Mouse (Mus musculus) neural tube, embryonic 13.5 days (tissue): ENCODE measurements around the gene Ppp2r5b. TPM values are rescaled to one million over a fixed set of nuclear protein-coding genes. Genes with fewer than 3 reads are reported as not detected.

ENCODE experiments used
- ATAC-seq: fragments of 200-750 bp; cut with Nextera tagmentation; 2 replicates; pipeline ENCODE4 v1.8.0; 2017; ENCODE audit warnings: low read depth, mild to moderate bottlenecking, moderate TSS enrichment, moderate library complexity
- H3K27ac ChIP-seq: fragments of 300-500 bp; sonication (generic); replicated peaks from 2 replicates; pipeline ENCODE4 v1.5.1; 2015; ENCODE audit warnings: moderate library complexity, mild to moderate bottlenecking, inconsistent platforms
- H3K27me3 ChIP-seq: fragments of 300-500 bp; sonication (generic); 2 replicates; pipeline ENCODE4 v1.6.1; 2015; ENCODE audit warnings: mild to moderate bottlenecking, inconsistent platforms
- H3K36me3 ChIP-seq: fragments of 300-500 bp; sonication (generic); 2 replicates; pipeline ENCODE4 v1.6.1; 2015; ENCODE audit warnings: mild to moderate bottlenecking, inconsistent platforms
- H3K4me1 ChIP-seq: fragments of 300-500 bp; sonication (generic); replicated peaks from 2 replicates; pipeline ENCODE4 v1.6.1; 2015; ENCODE audit warnings: inconsistent platforms
- H3K4me2 ChIP-seq: fragments of 300-500 bp; sonication (generic); 2 replicates; pipeline ENCODE4 v1.6.1; 2015; ENCODE audit warnings: inconsistent platforms, mild to moderate bottlenecking, moderate library complexity
- H3K4me3 ChIP-seq: fragments of 300-500 bp; sonication (generic); 2 replicates; pipeline ENCODE4 v1.5.1; 2015; ENCODE audit warnings: mild to moderate bottlenecking, inconsistent platforms
- H3K9ac ChIP-seq: fragments of 300-500 bp; sonication (generic); 2 replicates; pipeline ENCODE4 v1.6.1; 2015; ENCODE audit warnings: moderate library complexity, mild to moderate bottlenecking, inconsistent platforms
- H3K9me3 ChIP-seq: fragments of 300-500 bp; sonication (generic); 2 replicates; pipeline ENCODE4 v1.6.1; 2016; ENCODE audit warnings: inconsistent platforms
- WGBS: fragments of 180-500 bp; shearing (Covaris S2); methylation state at CpG from one replicate; pipeline ENCODE4 v1.1.7; 2015; 5-methylcytosine and 5-hydroxymethylcytosine counted together
- polyA plus RNA-seq: library from polyadenylated mRNA; unstranded; fragments of >200 nt; fragmentation: Nextera tagmentation; extraction: Ambion mirVana; gene quantifications from 2 replicates; pipeline ENCODE4 v1.2.1, GENCODE M21; 2015

Ppp2r5b gene
- 103 and 111 TPM in 2 replicates for polyA plus RNA-seq

DNA sequence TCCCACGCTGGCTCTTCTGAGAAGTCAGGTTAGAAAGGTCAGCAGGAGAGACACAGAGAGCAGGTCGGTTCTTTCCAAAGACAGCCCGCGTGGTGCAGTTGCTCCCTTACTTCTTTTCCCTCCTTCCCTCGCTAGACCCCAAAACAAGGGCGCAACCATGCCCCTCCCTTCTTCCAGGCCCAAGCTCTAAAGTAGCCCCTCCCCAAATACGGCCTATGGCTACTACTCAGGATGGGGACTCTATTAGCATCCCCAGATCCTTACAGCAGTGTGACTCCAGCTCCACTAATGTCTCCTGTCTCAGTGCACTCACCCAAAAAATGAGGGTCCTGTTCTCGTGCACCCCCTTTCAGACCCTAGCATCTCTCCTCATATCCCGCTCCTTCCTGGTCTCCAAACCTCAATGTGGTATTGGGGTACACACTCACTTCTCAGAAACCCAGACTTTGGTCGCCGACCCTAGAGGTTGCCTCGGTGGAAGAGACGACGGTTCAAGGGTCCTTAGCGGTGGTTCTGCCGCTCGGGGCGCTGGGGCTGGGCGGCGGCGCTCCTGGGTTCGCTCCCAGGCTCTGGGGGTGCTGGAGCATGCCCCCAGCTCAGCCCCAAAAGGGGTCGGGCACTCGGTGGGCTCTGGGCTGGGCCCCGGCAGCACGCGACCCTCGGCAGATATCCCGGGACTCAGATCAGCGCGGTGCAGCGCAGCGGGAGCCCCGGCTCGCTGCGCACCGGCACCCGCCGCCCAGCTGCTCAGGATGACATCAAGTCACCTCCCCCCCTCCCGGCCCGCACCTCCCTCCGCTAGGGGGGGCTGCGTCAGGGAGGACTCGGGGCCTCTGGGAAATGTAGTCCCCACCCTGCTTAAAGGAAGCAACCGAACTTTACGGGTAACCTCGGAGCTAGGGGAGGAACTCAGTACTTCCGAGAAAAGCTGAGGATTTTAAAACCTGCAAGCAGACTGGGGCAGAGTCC lies at the start of gene Ppp2r5b:
Ppp2r5b (minus strand) TSS at position 789 of the 969 bp plus-strand sequence.
- ATAC-seq: peak; percentile 96
- Histone ChIP-seq H3K27ac (peak within 1 kb of the TSS; percentile 91), H3K4me3 (peak within 1 kb of the TSS; percentile 86), H3K36me3 (peaks cover 34% of the 10 kb centered on the region), H3K9ac (peak within 1 kb of the TSS; percentile 95), H3K27me3 (no peaks in the 10 kb centered on the region), H3K4me2 (peak within 1 kb of the TSS; percentile 81), H3K4me1 (peaks cover 23% of the 10 kb centered on the region), H3K9me3 (no peaks in the 10 kb centered on the region)
- 1% methylated on average over 48 of the region's 48 CpGs for WGBS

DNA sequence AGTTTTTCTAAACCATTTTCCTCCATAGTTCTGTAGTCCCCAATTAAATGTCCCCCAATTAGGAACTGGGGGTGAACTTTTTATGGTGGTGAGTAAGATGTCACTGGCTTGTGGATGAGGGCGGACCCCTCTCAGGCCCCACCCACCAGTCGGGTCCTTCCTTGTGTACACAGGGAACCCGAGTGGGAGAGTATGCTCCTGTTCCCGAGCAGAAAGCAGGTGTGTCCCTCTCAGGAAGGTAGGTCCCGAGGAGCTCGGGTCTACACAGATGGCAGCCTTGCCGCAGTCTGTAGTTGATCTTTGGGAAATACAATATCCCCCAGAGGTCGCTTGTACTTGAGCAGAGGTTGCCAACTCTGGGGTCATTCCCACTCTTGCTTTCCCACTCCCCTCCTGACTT lies 49.6 kb upstream of the Ppp2r5b start:
- WGBS: 84% methylated on average over 8 of the region's 8 CpGs

GRCm38 (mm10) chr19:6284502-6284901 lies 48.8 kb upstream of the Ppp2r5b start:
- H3K36me3 ChIP-seq: peaks cover 86% of the 10 kb centered on the region
- no peak overlapping the region for H3K4me3 ChIP-seq
- 91% methylated on average over 12 of the region's 12 CpGs for WGBS
- no peak for ATAC-seq
- H3K27me3 ChIP-seq: no peaks in the 10 kb centered on the region
- no peak overlapping the region for H3K27ac ChIP-seq
- no peak overlapping the region for H3K4me2 ChIP-seq
- no peaks in the 10 kb centered on the region for H3K9me3 ChIP-seq
- peaks cover 45% of the 10 kb centered on the region for H3K4me1 ChIP-seq
- H3K9ac ChIP-seq: no peak overlapping the region

More for the DNA sequence above, 49.6 kb upstream of the Ppp2r5b start:
- H3K9ac ChIP-seq: no peak overlapping the region
- no peak overlapping the region for H3K4me2 ChIP-seq
- ATAC-seq: no peak
- H3K27me3 ChIP-seq: no peaks in the 10 kb centered on the region
- H3K4me1 ChIP-seq: peaks cover 38% of the 10 kb centered on the region
- peaks cover 86% of the 10 kb centered on the region for H3K36me3 ChIP-seq
- no peak overlapping the region for H3K27ac ChIP-seq
- H3K4me3 ChIP-seq: no peak overlapping the region
- no peaks in the 10 kb centered on the region for H3K9me3 ChIP-seq

GRCm38 (mm10) chr19:6283001-6283400 lies 47.3 kb upstream of the Ppp2r5b start:
- no peak overlapping the region for H3K4me3 ChIP-seq
- peaks cover 80% of the 10 kb centered on the region for H3K36me3 ChIP-seq
- WGBS: 95% methylated on average over 5 of the region's 5 CpGs
- ATAC-seq: no peak
- H3K27me3 ChIP-seq: no peaks in the 10 kb centered on the region
- no peak overlapping the region for H3K27ac ChIP-seq
- H3K9ac ChIP-seq: no peak overlapping the region
- H3K4me2 ChIP-seq: no peak overlapping the region
- H3K9me3 ChIP-seq: no peaks in the 10 kb centered on the region
- peaks cover 55% of the 10 kb centered on the region for H3K4me1 ChIP-seq

DNA sequence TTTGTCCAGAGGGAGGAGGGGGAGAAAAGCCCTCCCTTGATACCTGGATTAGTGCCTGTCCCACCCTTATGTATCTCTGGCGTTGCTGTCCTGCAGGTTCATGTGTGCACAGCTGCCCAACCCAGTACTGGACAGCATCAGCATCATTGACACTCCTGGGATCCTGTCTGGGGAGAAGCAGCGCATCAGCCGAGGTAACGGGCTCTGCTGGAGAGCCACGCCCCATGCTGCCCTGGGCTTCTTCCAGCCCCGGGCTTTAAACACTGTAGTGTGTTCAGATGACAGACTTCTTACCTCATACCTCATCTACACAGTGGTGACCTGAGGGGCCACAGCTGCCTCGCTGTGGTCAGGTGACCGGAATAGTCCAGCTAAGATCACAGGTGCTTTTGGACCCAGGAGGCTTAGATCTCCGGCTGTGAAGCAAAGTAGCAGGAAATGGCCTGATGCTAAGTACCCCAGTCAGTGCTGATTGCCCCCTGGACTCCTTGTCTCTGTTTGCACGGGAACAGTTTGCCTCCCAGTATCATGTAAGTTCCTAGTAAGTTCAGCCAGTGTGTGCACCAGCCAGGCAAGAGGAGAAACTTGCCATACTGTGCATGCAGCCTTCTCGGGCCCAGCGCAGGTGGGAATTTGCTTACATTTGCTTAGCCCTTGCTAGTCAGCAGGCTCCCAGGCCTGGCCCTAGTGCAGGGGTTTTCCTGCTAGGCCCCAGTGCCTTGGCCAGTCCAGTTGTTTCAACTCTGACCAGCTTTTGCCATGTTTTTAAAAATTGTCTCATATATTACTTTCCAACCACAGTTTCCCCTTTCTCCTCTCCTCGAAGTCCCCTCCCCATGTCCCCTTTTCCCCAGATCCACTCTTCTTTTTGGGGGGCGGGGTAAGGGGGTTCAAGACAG lies 45.7 kb upstream of the Ppp2r5b start:
- WGBS: 87% methylated on average over 14 of the region's 14 CpGs
- no peak for ATAC-seq
- Histone ChIP-seq H3K9ac (0 out of 2 replicates have a peak overlapping the region, but pooled peaks have one; percentile 26), H3K9me3 (no peaks in the 10 kb centered on the region), H3K4me1 (peaks cover 48% of the 10 kb centered on the region), H3K4me2 (no peak overlapping the region), H3K27me3 (no peaks in the 10 kb centered on the region), H3K36me3 (peaks cover 64% of the 10 kb centered on the region), H3K27ac (no peak overlapping the region), H3K4me3 (no peak overlapping the region)

DNA sequence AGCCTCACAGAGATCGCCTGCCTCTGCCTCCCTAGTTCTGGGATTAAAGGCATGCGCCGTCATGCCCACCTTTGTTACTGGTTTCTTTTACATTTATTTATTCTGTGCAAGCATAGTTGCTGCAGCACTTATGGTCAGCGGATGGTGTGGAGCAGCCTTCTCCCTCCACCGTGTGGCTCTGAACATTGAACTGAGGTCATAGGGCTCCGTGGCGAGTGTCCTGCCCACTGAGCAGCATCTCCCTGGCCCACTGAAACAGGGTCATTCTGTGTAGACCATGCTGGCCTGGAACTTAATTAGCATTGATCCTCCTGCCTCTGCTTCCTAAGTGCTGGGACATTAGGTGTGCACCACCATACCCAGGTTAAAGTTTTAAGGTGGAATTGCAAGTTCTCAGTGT lies 44.9 kb upstream of the Ppp2r5b start:
- Histone ChIP-seq H3K27ac (no peak overlapping the region), H3K27me3 (no peaks in the 10 kb centered on the region), H3K4me3 (no peak overlapping the region), H3K9me3 (no peaks in the 10 kb centered on the region), H3K4me1 (peaks cover 48% of the 10 kb centered on the region), H3K9ac (peak overlapping the region; percentile 23; the same call in 1 of the 2 replicates), H3K36me3 (peaks cover 56% of the 10 kb centered on the region), H3K4me2 (peak overlapping the region; percentile 78; the same call in 1 of the 2 replicates)
- 89% methylated on average over 7 of the region's 7 CpGs for WGBS
- no peak for ATAC-seq

- no peak for ATAC-seq
- peaks cover 46% of the 10 kb centered on the region for H3K36me3 ChIP-seq
- H3K9me3 ChIP-seq: no peaks in the 10 kb centered on the region
- WGBS: 81% methylated on average over 6 of the region's 6 CpGs
- H3K4me2 ChIP-seq: peak overlapping the region; percentile 78
- H3K27me3 ChIP-seq: no peaks in the 10 kb centered on the region
- H3K9ac ChIP-seq: peak overlapping the region; percentile 92
- H3K4me3 ChIP-seq: peak overlapping the region; percentile 93
- peaks cover 50% of the 10 kb centered on the region for H3K4me1 ChIP-seq
- no peak overlapping the region for H3K27ac ChIP-seq
These were observed 43.9 kb upstream of the Ppp2r5b start for GRCm38 (mm10) chr19:6279481-6280144.

GRCm38 (mm10) chr19:6278439-6279073 lies 42.9 kb upstream of the Ppp2r5b start:
- no peak for ATAC-seq
- 33% methylated on average over 6 of the region's 6 CpGs for WGBS

GRCm38 (mm10) chr19:6277661-6278438 lies 42.2 kb upstream of the Ppp2r5b start:
- no peaks in the 10 kb centered on the region for H3K9me3 ChIP-seq
- WGBS: 7% methylated on average over 10 of the region's 10 CpGs

More at GRCm38 (mm10) chr19:6278439-6279073, 42.9 kb upstream of the Ppp2r5b start:
- Histone ChIP-seq H3K4me2 (peak overlapping the region; percentile 78), H3K27me3 (no peaks in the 10 kb centered on the region), H3K27ac (no peak overlapping the region), H3K9ac (peak overlapping the region; percentile 92), H3K4me3 (peak overlapping the region; percentile 93), H3K4me1 (peaks cover 50% of the 10 kb centered on the region), H3K36me3 (peaks cover 36% of the 10 kb centered on the region), H3K9me3 (no peaks in the 10 kb centered on the region)

More at GRCm38 (mm10) chr19:6277661-6278438, 42.2 kb upstream of the Ppp2r5b start:
- Histone ChIP-seq H3K27me3 (no peaks in the 10 kb centered on the region), H3K4me1 (peaks cover 50% of the 10 kb centered on the region), H3K4me3 (peak overlapping the region; percentile 93), H3K9ac (peak overlapping the region; percentile 92), H3K4me2 (peak overlapping the region; percentile 78), H3K36me3 (peaks cover 29% of the 10 kb centered on the region), H3K27ac (peak overlapping the region; percentile 84; the same call in 1 of the 2 replicates)
- ATAC-seq: no peak
